Mouse (Mus musculus) embryo, embryonic 10.5 days (tissue): ENCODE data around the gene Dhtkd1.
A peak's percentile ranks its signal among the peaks of the same experiment; 100 is the strongest.
"Not testable (repeated sequence)": the region's sequence is repeated elsewhere in the genome, so short reads cannot be mapped to it uniquely, and the experiment has no call there.

Source experiments
- DNase-seq: peaks from one replicate; pipeline ENCODE4 v3.0.0-alpha.2; 2015; ENCODE audit warnings: low spot score

Gene Dhtkd1

GRCm38 (mm10) chr2:5942416-5943032 is at the start of gene Dhtkd1:
Gene Dhtkd1, minus strand, starts transcription at chr2:5942792.
- peak; percentile 90 for DNase-seq

- DNase-seq = no peak
Observed at GRCm38 (mm10) chr2:5977532-5977931, 34.9 kb upstream of the Dhtkd1 start.

GRCm38 (mm10) chr2:5970629-5971028 is 28.0 kb upstream of the Dhtkd1 start:
- not testable (repeated sequence) for DNase-seq

GRCm38 (mm10) chr2:5965972-5966371 is 23.4 kb upstream of the Dhtkd1 start:
- DNase-seq = no peak

- not testable (repeated sequence) for DNase-seq
Observed at GRCm38 (mm10) chr2:5963729-5964128, 21.1 kb upstream of the Dhtkd1 start.

GRCm38 (mm10) chr2:5962265-5962664 is 19.7 kb upstream of the Dhtkd1 start:
- DNase-seq = no peak

- DNase-seq = no peak
Observed at GRCm38 (mm10) chr2:5957705-5958104, 15.1 kb upstream of the Dhtkd1 start.

- DNase-seq = no peak
Observed at GRCm38 (mm10) chr2:5951621-5952211, 9.1 kb upstream of the Dhtkd1 start.

- DNase-seq = peak; percentile 97
Observed at GRCm38 (mm10) chr2:5950766-5951595, 8.4 kb upstream of the Dhtkd1 start, which contains the start of gene Upf2. Gene Upf2, plus strand, starts transcription at chr2:5951469.

GRCm38 (mm10) chr2:5950305-5950704 is 7.7 kb upstream of the Dhtkd1 start:
- DNase-seq = no peak

- DNase-seq = not testable (repeated sequence)
Observed at GRCm38 (mm10) chr2:5949821-5950220, 7.2 kb upstream of the Dhtkd1 start.

GRCm38 (mm10) chr2:5948964-5949363 is 6.4 kb upstream of the Dhtkd1 start:
- no peak for DNase-seq

GRCm38 (mm10) chr2:5946876-5947275 is 4.3 kb upstream of the Dhtkd1 start:
- DNase-seq = no peak

- no peak for DNase-seq
Observed at GRCm38 (mm10) chr2:5945629-5946028, 3.0 kb upstream of the Dhtkd1 start.

- no peak for DNase-seq
Observed at GRCm38 (mm10) chr2:5943071-5943470, 479 bp upstream of the Dhtkd1 start.

- no peak for DNase-seq
Observed at GRCm38 (mm10) chr2:5941861-5942415, 654 bp downstream of the Dhtkd1 start.

- DNase-seq = no peak
Observed at GRCm38 (mm10) chr2:5940936-5941335, 1.7 kb downstream of the Dhtkd1 start.

GRCm38 (mm10) chr2:5939911-5940310 is 2.7 kb downstream of the Dhtkd1 start:
- DNase-seq = no peak

- DNase-seq = no peak
Observed at GRCm38 (mm10) chr2:5939319-5939718, 3.3 kb downstream of the Dhtkd1 start.

- no peak for DNase-seq
Observed at GRCm38 (mm10) chr2:5936550-5936949, 6.0 kb downstream of the Dhtkd1 start.

GRCm38 (mm10) chr2:5936068-5936467 is 6.5 kb downstream of the Dhtkd1 start:
- DNase-seq = no peak

- no peak for DNase-seq
Observed at GRCm38 (mm10) chr2:5934936-5935335, 7.7 kb downstream of the Dhtkd1 start.

GRCm38 (mm10) chr2:5931938-5932337 is 10.7 kb downstream of the Dhtkd1 start:
- DNase-seq = no peak
